Mouse (Mus musculus) forebrain, embryonic 12.5 days (tissue): ENCODE measurements around the gene Impg2. TPM values are rescaled to one million over a fixed set of nuclear protein-coding genes. Genes with fewer than 3 reads are reported as not detected.

ENCODE experiments used
- ATAC-seq: fragments of 200-750 bp; cut with Nextera tagmentation; 2 replicates; pipeline ENCODE4 v1.8.0; 2017; ENCODE audit warnings: moderate TSS enrichment; ENCODE audit not compliant: low FRiP score
- H3K27ac ChIP-seq: fragments of 300-500 bp; sonication (generic); 2 replicates; pipeline ENCODE4 v1.5.1; 2016; ENCODE audit warnings: mild to moderate bottlenecking
- H3K27me3 ChIP-seq: fragments of 300-500 bp; sonication (generic); 2 replicates; pipeline ENCODE4 v1.6.1; 2016; ENCODE audit warnings: mild to moderate bottlenecking
- H3K36me3 ChIP-seq: fragments of 300-500 bp; sonication (generic); replicated peaks from 2 replicates; pipeline ENCODE4 v1.6.1; 2016; ENCODE audit warnings: mild to moderate bottlenecking
- H3K4me1 ChIP-seq: fragments of 300-500 bp; sonication (generic); 2 replicates; pipeline ENCODE4 v1.6.1; 2016
- H3K4me2 ChIP-seq: fragments of 300-500 bp; sonication (generic); 2 replicates; pipeline ENCODE4 v1.6.1; 2016; ENCODE audit warnings: mild to moderate bottlenecking, moderate library complexity
- H3K4me3 ChIP-seq: fragments of 300-500 bp; sonication (generic); replicated peaks from 2 replicates; pipeline ENCODE4 v1.5.1; 2016; ENCODE audit warnings: mild to moderate bottlenecking
- H3K9ac ChIP-seq: fragments of 300-500 bp; sonication (generic); 2 replicates; pipeline ENCODE4 v1.6.1; 2016; ENCODE audit warnings: mild to moderate bottlenecking
- H3K9me3 ChIP-seq: fragments of 300-500 bp; sonication (generic); 2 replicates; pipeline ENCODE4 v1.6.1; 2016
- WGBS: fragments of 180-500 bp; shearing (Covaris S2); methylation state at CpG from one replicate; pipeline ENCODE4 v1.1.7; 2016; 5-methylcytosine and 5-hydroxymethylcytosine counted together
- polyA plus RNA-seq: library from polyadenylated mRNA; unstranded; fragments of >200 nt; fragmentation: Nextera tagmentation; extraction: Ambion mirVana; gene quantifications from 2 replicates; pipeline ENCODE4 v1.2.1, GENCODE M21; 2016

Gene Impg2
- polyA plus RNA-seq, result 0.22 TPM in 2 replicates

- Histone ChIP-seq H3K4me3 (no peak within 1 kb of the TSS), H3K9me3 (no peaks in the 10 kb centered on the region), H3K36me3 (no peaks in the 10 kb centered on the region), H3K4me1 (no peaks in the 10 kb centered on the region), H3K4me2 (no peak within 1 kb of the TSS), H3K9ac (no peak within 1 kb of the TSS), H3K27ac (no peak within 1 kb of the TSS), H3K27me3 (no peaks in the 10 kb centered on the region)
- ATAC-seq, result no peak
- WGBS, result 30% methylated on average over 6 of the region's 6 CpGs
Measured at GRCm38 (mm10) chr16:56204051-56204450, at the start of gene Impg2. Impg2 (plus strand) TSS chr16:56204313.

- Histone ChIP-seq H3K4me1 (no peaks in the 10 kb centered on the region), H3K9ac (no peak overlapping the region), H3K4me2 (no peak overlapping the region), H3K9me3 (no peaks in the 10 kb centered on the region), H3K36me3 (peaks cover 11% of the 10 kb centered on the region), H3K27me3 (no peaks in the 10 kb centered on the region), H3K4me3 (no peak overlapping the region), H3K27ac (no peak overlapping the region)
- WGBS, result 90% methylated on average over 7 of the region's 7 CpGs
- no peak for ATAC-seq
Measured at GRCm38 (mm10) chr16:56163466-56163865, 40.6 kb upstream of the Impg2 start.

GRCm38 (mm10) chr16:56170247-56170646 lies 33.9 kb upstream of the Impg2 start:
- Histone ChIP-seq H3K27me3 (no peaks in the 10 kb centered on the region), H3K4me3 (no peak overlapping the region), H3K4me1 (no peaks in the 10 kb centered on the region), H3K36me3 (peaks cover 21% of the 10 kb centered on the region), H3K4me2 (no peak overlapping the region), H3K9ac (no peak overlapping the region), H3K9me3 (no peaks in the 10 kb centered on the region), H3K27ac (no peak overlapping the region)
- no peak for ATAC-seq

GRCm38 (mm10) chr16:56175867-56176581 lies 28.1 kb upstream of the Impg2 start:
- no peak for ATAC-seq
- 68% methylated on average over 8 of the region's 8 CpGs for WGBS

GRCm38 (mm10) chr16:56186863-56187262 lies 17.2 kb upstream of the Impg2 start:
- Histone ChIP-seq H3K36me3 (peaks cover 44% of the 10 kb centered on the region), H3K4me2 (no peak overlapping the region), H3K27me3 (no peaks in the 10 kb centered on the region), H3K27ac (no peak overlapping the region), H3K9ac (no peak overlapping the region), H3K9me3 (no peaks in the 10 kb centered on the region), H3K4me3 (no peak overlapping the region), H3K4me1 (no peaks in the 10 kb centered on the region)
- ATAC-seq, result no peak
- WGBS, result 84% methylated on average over 4 of the region's 4 CpGs

More at GRCm38 (mm10) chr16:56175867-56176581, 28.1 kb upstream of the Impg2 start:
- Histone ChIP-seq H3K36me3 (peaks cover 25% of the 10 kb centered on the region), H3K27me3 (no peaks in the 10 kb centered on the region), H3K9ac (no peak overlapping the region), H3K9me3 (no peaks in the 10 kb centered on the region), H3K4me1 (no peaks in the 10 kb centered on the region), H3K4me3 (no peak overlapping the region), H3K27ac (no peak overlapping the region), H3K4me2 (no peak overlapping the region)

GRCm38 (mm10) chr16:56188198-56188597 lies 15.9 kb upstream of the Impg2 start:
- Histone ChIP-seq H3K4me3 (no peak overlapping the region), H3K36me3 (peaks cover 33% of the 10 kb centered on the region), H3K9me3 (no peaks in the 10 kb centered on the region), H3K4me2 (no peak overlapping the region), H3K27ac (no peak overlapping the region), H3K9ac (no peak overlapping the region), H3K27me3 (no peaks in the 10 kb centered on the region), H3K4me1 (no peaks in the 10 kb centered on the region)
- no peak for ATAC-seq
- 96% methylated on average over 9 of the region's 9 CpGs for WGBS

GRCm38 (mm10) chr16:56212740-56213139 lies 8.6 kb downstream of the Impg2 start:
- no peak overlapping the region for H3K4me2 ChIP-seq
- H3K9me3 ChIP-seq, result no peaks in the 10 kb centered on the region
- H3K27ac ChIP-seq, result no peak overlapping the region
- ATAC-seq, result no peak
- H3K27me3 ChIP-seq, result no peaks in the 10 kb centered on the region
- no peaks in the 10 kb centered on the region for H3K36me3 ChIP-seq
- H3K9ac ChIP-seq, result no peak overlapping the region
- no peaks in the 10 kb centered on the region for H3K4me1 ChIP-seq
- 86% methylated on average over 3 of the region's 3 CpGs for WGBS
- H3K4me3 ChIP-seq, result no peak overlapping the region

- H3K4me2 ChIP-seq, result no peak overlapping the region
- no peak for ATAC-seq
- no peaks in the 10 kb centered on the region for H3K9me3 ChIP-seq
- H3K9ac ChIP-seq, result no peak overlapping the region
- no peak overlapping the region for H3K27ac ChIP-seq
- H3K4me1 ChIP-seq, result no peaks in the 10 kb centered on the region
- peaks cover 3% of the 10 kb centered on the region; the same call in 1 of the 2 replicates for H3K36me3 ChIP-seq
- no peak overlapping the region for H3K4me3 ChIP-seq
- H3K27me3 ChIP-seq, result no peaks in the 10 kb centered on the region
Measured at GRCm38 (mm10) chr16:56227686-56228085, 23.6 kb downstream of the Impg2 start.

GRCm38 (mm10) chr16:56229455-56229854 lies 25.3 kb downstream of the Impg2 start:
- no peak overlapping the region for H3K27ac ChIP-seq
- no peak overlapping the region for H3K9ac ChIP-seq
- no peak overlapping the region for H3K4me2 ChIP-seq
- ATAC-seq, result no peak
- no peaks in the 10 kb centered on the region for H3K27me3 ChIP-seq
- H3K4me3 ChIP-seq, result no peak overlapping the region
- no peaks in the 10 kb centered on the region for H3K4me1 ChIP-seq
- 60% methylated on average over 2 of the region's 2 CpGs for WGBS
- H3K9me3 ChIP-seq, result no peaks in the 10 kb centered on the region
- peaks cover 3% of the 10 kb centered on the region; the same call in 1 of the 2 replicates for H3K36me3 ChIP-seq

GRCm38 (mm10) chr16:56231300-56231699 lies 27.2 kb downstream of the Impg2 start:
- Histone ChIP-seq H3K36me3 (peaks cover 3% of the 10 kb centered on the region; the same call in 1 of the 2 replicates), H3K27ac (no peak overlapping the region), H3K4me1 (no peaks in the 10 kb centered on the region), H3K27me3 (no peaks in the 10 kb centered on the region), H3K9me3 (no peaks in the 10 kb centered on the region), H3K9ac (no peak overlapping the region), H3K4me3 (no peak overlapping the region), H3K4me2 (no peak overlapping the region)
- 61% methylated on average over 10 of the region's 10 CpGs for WGBS
- ATAC-seq, result no peak

- no peak overlapping the region for H3K9ac ChIP-seq
- WGBS, result 91% methylated on average over 10 of the region's 10 CpGs
- no peaks in the 10 kb centered on the region for H3K9me3 ChIP-seq
- no peak overlapping the region for H3K4me3 ChIP-seq
- peaks cover 3% of the 10 kb centered on the region; the same call in 1 of the 2 replicates for H3K36me3 ChIP-seq
- H3K27ac ChIP-seq, result no peak overlapping the region
- H3K4me2 ChIP-seq, result no peak overlapping the region
- H3K27me3 ChIP-seq, result no peaks in the 10 kb centered on the region
- ATAC-seq, result no peak
- no peaks in the 10 kb centered on the region for H3K4me1 ChIP-seq
Measured at GRCm38 (mm10) chr16:56232736-56233135, 28.6 kb downstream of the Impg2 start.

GRCm38 (mm10) chr16:56246031-56246430 lies 41.9 kb downstream of the Impg2 start:
- H3K9me3 ChIP-seq, result no peaks in the 10 kb centered on the region
- no peaks in the 10 kb centered on the region for H3K36me3 ChIP-seq
- no peak overlapping the region for H3K4me2 ChIP-seq
- ATAC-seq, result no peak
- WGBS, result 97% methylated on average over 3 of the region's 3 CpGs
- H3K27me3 ChIP-seq, result no peaks in the 10 kb centered on the region
- no peaks in the 10 kb centered on the region for H3K4me1 ChIP-seq
- no peak overlapping the region for H3K9ac ChIP-seq
- no peak overlapping the region for H3K4me3 ChIP-seq
- H3K27ac ChIP-seq, result no peak overlapping the region

GRCm38 (mm10) chr16:56273917-56274316 lies 69.8 kb downstream of the Impg2 start:
- Histone ChIP-seq H3K27ac (no peak overlapping the region), H3K27me3 (no peaks in the 10 kb centered on the region), H3K9ac (no peak overlapping the region), H3K4me1 (peaks cover 5% of the 10 kb centered on the region), H3K4me3 (no peak overlapping the region), H3K36me3 (no peaks in the 10 kb centered on the region), H3K4me2 (no peak overlapping the region), H3K9me3 (no peaks in the 10 kb centered on the region)
- 87% methylated on average over 1 of the region's 1 CpGs for WGBS
- no peak for ATAC-seq
